Mouse (Mus musculus) megakaryocyte-erythroid progenitor cell, adult 5 weeks (primary cell): Measurements from ENCODE around the gene Mrgprf. TPM values are rescaled to one million over a fixed set of nuclear protein-coding genes. Genes with fewer than 3 reads are reported as not detected.

Source experiments
- polyA plus RNA-seq: library from polyadenylated mRNA; stranded (reverse); fragments of >175 nt; gene quantifications from 2 replicates; pipeline ENCODE4 v1.2.3, GENCODE M21; 2012

Mrgprf gene
- 0.04 TPM in 1 of 2 replicates, not detected in the other for polyA plus RNA-seq

GRCm38 (mm10) chr7:145300321-145301007, at the start of gene Mrgprf:
Mrgprf (plus strand) TSS chr7:145300828.

GRCm38 (mm10) chr7:145283487-145284187, 17.0 kb upstream of the Mrgprf start, which contains the start of gene Tpcn2:
Tpcn2 (minus strand) TSS chr7:145284011.

GRCm38 (mm10) chr7:145314785-145315411, 14.3 kb downstream of the Mrgprf start, which contains the start of gene Mrgprd:
Mrgprd (plus strand) TSS chr7:145314835.

Other genes starting within 250 kb of the Mrgprf start
- gene 1810010D01Rik, start 92.7 kb upstream of the Mrgprf start, polyA plus RNA-seq, result not detected in 2 replicates
- gene Tpcn2, start 16.8 kb upstream of the Mrgprf start, polyA plus RNA-seq, result 7.0 and 9.9 TPM in 2 replicates
- gene Mrgprd, start 14.0 kb downstream of the Mrgprf start, polyA plus RNA-seq, result not detected in 2 replicates